Mouse (Mus musculus) frontal cortex, adult (tissue): ENCODE results near the gene Pms2.

ENCODE experiments used
- ATAC-seq: cut with Nextera tagmentation; 2 replicates; pipeline ENCODE4 v1.9.2; 2017; ENCODE audit warnings: mild to moderate bottlenecking, moderate library complexity, mixed read lengths; ENCODE audit not compliant: low TSS enrichment

Pms2 gene

GRCm38 (mm10) chr5:143933414-143933813 lies 23.6 kb downstream of the Pms2 start:
- ATAC-seq: no peak

- no peak for ATAC-seq
Measured at GRCm38 (mm10) chr5:143933875-143934274, 24.1 kb downstream of the Pms2 start.

GRCm38 (mm10) chr5:143936156-143936555 lies 26.4 kb downstream of the Pms2 start:
- ATAC-seq: no peak

DNA sequence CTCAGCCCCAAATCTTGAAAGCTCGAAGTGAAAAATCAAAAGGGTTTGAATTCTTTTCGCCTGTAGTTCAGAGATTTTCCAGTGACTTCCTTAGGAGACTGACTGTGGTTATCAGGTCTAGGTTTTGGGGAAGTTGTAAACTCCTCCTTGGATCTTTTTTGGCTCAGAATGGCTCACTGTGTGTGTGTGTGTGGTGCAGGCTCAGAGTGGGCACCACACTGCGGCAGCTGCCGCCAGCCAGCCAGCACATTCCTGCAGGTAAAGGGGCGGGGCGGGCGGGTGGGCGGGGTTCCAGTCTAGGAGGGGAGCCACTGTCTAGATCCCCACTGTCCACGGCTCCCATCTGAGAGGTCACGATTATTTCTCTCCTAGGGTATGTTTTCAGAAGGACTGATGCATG lies 31.8 kb downstream of the Pms2 start:
- peak; percentile 39; the same call in 1 of the 2 replicates for ATAC-seq

DNA sequence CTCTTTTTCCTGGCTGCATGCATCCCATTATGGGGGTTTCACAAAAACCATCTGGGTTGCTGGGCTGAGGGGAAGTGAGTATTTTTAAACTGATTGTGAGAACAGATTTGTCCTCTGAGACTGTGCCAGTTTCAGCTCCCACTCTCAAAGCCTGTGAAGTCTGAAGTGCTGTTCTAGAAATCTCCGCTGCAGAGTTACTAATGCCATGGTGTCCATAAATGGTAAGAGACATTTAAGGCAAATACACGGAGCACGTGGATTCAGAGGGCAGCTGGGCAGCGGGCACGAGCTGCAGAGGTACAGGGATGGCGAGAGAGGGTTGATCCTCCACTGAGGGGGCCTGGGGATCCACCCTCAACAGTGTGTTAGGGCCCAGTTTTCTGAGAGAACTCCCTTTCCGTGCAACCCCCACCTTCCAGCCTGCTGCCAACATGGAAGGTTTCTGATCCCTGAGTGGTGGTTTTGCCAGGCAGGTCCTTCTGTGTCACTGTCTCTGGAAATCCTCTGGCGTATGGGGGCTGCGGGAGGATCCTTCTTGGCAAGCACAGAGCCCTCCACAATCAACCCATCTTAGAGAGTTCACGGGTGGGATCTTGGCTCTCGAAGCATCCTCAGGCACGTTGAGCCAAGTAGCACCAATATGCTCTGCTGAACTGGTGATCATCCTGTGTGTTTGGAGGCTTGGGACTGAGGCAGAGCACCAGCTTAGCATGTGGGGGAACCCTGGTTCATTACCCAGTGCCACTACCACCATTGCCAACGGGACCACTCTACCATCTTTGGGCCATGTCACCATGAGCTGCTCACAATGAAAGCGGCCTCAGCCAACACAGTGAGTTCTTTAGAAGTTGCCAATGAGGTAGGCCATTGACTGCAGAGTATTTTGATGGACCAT lies 33.7 kb downstream of the Pms2 start:
- peak; percentile 90 for ATAC-seq

DNA sequence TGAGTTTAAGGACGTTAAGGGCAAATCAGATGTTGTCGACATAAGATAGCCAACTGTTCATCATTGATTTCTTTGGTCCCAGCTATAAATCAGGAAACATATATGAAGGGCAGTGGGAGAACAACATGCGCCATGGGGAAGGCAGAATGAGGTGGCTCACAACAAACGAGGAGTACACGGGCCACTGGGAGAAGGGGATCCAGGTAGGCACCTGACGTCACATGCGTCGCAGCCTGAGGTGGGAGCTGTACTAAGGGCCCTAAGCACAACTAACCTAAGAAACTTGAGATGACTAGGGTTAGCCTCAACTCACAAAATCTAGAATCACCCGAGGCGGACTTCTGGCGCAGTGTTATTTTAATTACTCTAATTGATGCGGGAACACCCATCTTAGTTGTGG lies 38.6 kb downstream of the Pms2 start:
- ATAC-seq: no peak

DNA sequence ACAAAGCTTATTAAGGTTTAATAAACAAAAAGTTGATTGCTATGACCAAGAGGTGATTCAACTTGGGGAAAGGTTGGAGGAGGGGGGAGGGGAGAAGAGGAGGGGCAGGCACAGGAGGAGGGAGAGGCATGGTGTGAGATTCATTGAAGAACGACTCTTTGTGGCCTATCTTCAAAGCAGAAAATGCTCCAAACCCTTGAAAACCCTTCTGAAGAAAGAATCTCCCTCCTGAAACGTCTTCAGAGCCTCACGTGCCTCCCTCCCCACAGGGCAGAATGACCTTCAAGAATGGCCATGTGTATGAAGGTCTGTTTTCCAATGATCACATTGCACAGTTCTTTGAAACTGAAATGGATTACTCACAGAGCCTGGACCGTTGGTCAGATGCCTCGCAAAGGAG lies 40.3 kb downstream of the Pms2 start:
- ATAC-seq: no peak

DNA sequence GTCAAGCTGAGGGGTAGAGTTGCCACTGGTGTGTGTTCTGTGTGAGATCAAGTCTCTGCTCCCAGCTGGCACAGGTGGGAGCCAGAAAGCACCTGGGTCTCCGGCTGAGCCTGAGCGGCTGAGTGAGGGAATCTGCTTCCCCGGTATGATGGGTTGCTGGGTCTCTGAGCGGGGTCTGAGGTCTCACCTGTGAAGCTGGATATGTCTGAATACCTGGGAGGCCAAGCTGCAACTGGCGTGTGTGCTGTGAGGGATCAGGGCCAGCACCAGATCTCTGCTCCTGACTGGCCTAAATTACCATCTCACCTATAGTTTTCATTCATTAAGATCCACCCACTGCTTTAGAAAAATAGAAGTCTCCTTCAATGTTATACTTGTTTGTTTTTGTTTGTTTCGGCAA lies 47.3 kb downstream of the Pms2 start:
- no peak for ATAC-seq

GRCm38 (mm10) chr5:143959551-143959950 lies 49.8 kb downstream of the Pms2 start:
- ATAC-seq: no peak

- no peak for ATAC-seq
Measured at GRCm38 (mm10) chr5:143961176-143961575, 51.4 kb downstream of the Pms2 start.

- no peak for ATAC-seq
Measured at GRCm38 (mm10) chr5:143965586-143966345, 56.0 kb downstream of the Pms2 start.

- no peak for ATAC-seq
Measured at GRCm38 (mm10) chr5:143966671-143967070, 56.9 kb downstream of the Pms2 start.

- ATAC-seq: no peak
Measured at GRCm38 (mm10) chr5:143972628-143973027, 62.9 kb downstream of the Pms2 start.

GRCm38 (mm10) chr5:143974931-143975630 lies 65.3 kb downstream of the Pms2 start:
- ATAC-seq: peak; percentile 86

DNA sequence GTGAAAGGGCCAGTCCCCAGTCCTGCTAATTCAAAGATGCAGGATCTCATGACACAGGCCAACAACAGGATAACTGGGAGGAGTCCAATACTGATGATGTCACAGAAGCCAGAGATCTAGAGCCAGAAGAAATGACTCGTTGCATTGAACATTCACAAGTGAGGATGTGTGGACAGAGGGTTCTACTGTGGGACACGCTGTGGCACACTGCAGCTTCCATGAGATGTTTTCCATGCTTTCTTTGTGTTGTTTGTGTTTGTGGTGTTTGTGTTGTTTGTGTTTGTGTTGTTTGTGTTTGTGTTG lies 65.8 kb downstream of the Pms2 start:
- peak; percentile 56 for ATAC-seq

DNA sequence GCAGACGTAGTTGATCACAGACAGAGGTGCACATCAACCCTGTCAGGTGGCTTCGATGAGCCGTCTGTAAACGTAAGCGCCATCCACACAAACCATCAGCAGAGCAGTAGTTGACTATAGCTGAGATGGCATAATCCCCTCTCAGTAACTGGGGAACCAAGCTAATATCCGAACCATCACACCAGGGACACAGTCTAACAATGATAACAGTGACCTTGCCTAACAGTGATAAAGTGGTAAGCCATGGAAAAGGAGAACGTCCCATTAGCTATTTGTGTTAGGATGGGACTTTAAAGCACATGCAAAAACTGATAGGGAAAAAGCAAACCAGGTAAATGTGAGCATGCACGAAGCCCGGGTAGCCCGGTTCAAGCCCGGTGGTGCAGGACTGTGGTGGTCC lies 66.5 kb downstream of the Pms2 start:
- no peak for ATAC-seq

- no peak for ATAC-seq
Measured at GRCm38 (mm10) chr5:143976726-143977431, 67.1 kb downstream of the Pms2 start.

- no peak for ATAC-seq
Measured at GRCm38 (mm10) chr5:143980858-143981257, 71.1 kb downstream of the Pms2 start.

GRCm38 (mm10) chr5:143982361-143982760 lies 72.6 kb downstream of the Pms2 start:
- ATAC-seq: no peak
